Mouse (Mus musculus) heart, postnatal 0 days (tissue): ENCODE measurements around the gene Tmod2. TPM values are rescaled to one million over a fixed set of nuclear protein-coding genes. Genes with fewer than 3 reads are reported as not detected.
A peak's percentile ranks its signal among the peaks of the same experiment; 100 is the strongest.

Experiments
- ATAC-seq: fragments of 200-750 bp; cut with Nextera tagmentation; 2 replicates; pipeline ENCODE4 v1.8.0; 2017; ENCODE audit warnings: low read depth, moderate number of reproducible peaks, moderate library complexity; ENCODE audit not compliant: insufficient read depth
- DNase-seq: peaks from one replicate; pipeline ENCODE4 v3.0.0-alpha.2; 2016; ENCODE audit warnings: low spot score
- H3K27ac ChIP-seq: fragments of 300-500 bp; sonication (generic); 2 replicates; pipeline ENCODE4 v1.5.1; 2014; ENCODE audit warnings: low read depth, mild to moderate bottlenecking
- H3K27me3 ChIP-seq: fragments of 300-500 bp; sonication (generic); 2 replicates; pipeline ENCODE4 v1.6.1; 2014; ENCODE audit warnings: low read length, mixed read lengths; ENCODE audit not compliant: control insufficient read depth, insufficient read depth
- H3K36me3 ChIP-seq: fragments of 300-500 bp; sonication (generic); replicated peaks from 2 replicates; pipeline ENCODE4 v1.6.1; 2014; ENCODE audit warnings: low read length, mixed read lengths; ENCODE audit not compliant: control insufficient read depth, insufficient read depth
- H3K4me1 ChIP-seq: fragments of 300-500 bp; sonication (generic); 2 replicates; pipeline ENCODE4 v1.6.1; 2014; ENCODE audit warnings: antibody characterized with exemption; ENCODE audit not compliant: control insufficient read depth, insufficient read depth
- H3K4me2 ChIP-seq: fragments of 300-500 bp; sonication (generic); 2 replicates; pipeline ENCODE4 v1.6.1; 2014; ENCODE audit warnings: low read depth, mild to moderate bottlenecking, low read length, moderate library complexity
- H3K4me3 ChIP-seq: fragments of 300-500 bp; sonication (generic); 2 replicates; pipeline ENCODE4 v1.5.1; 2014; ENCODE audit warnings: low read depth, low read length
- H3K9ac ChIP-seq: fragments of 300-500 bp; sonication (generic); replicated peaks from 2 replicates; pipeline ENCODE4 v1.6.1; 2014; ENCODE audit warnings: low read depth, low read length, mixed read lengths
- H3K9me3 ChIP-seq: fragments of 300-500 bp; sonication (generic); replicated peaks from 2 replicates; pipeline ENCODE4 v1.6.1; 2016; ENCODE audit warnings: low read length; ENCODE audit not compliant: control insufficient read depth
- CTCF ChIP-seq: IDR thresholded peaks from 2 replicates; pipeline ENCODE4 v1.5.1; 2016; ENCODE audit warnings: antibody characterized with exemption, control low read depth, low read depth
- EP300 ChIP-seq: IDR thresholded peaks from 2 replicates; pipeline ENCODE4 v1.6.1; 2016; ENCODE audit warnings: antibody characterized with exemption, low read depth
- WGBS: fragments of 180-500 bp; shearing (Covaris S2); extraction: QIAGEN DNeasy Blood & Tissue Kit; methylation state at CpG from one replicate; pipeline ENCODE4 v1.1.7; 2014; 5-methylcytosine and 5-hydroxymethylcytosine counted together
- polyA plus RNA-seq: library from polyadenylated mRNA; unstranded; fragments of >200 nt; fragmentation: Nextera tagmentation; extraction: Ambion mirVana; gene quantifications from 2 replicates; pipeline ENCODE4 v1.2.1, GENCODE M21; 2015
- total RNA-seq: library from RNA; depleted of rRNA; stranded (reverse); fragments of >200 nt; gene quantifications from 2 replicates; pipeline ENCODE4 v1.2.3, GENCODE M21; 2014; ENCODE audit warnings: low replicate concordance

The Tmod2 gene
- total and polyA plus RNA-seq, 2 experiments from 2014 or later, result 3.5 to 4.3 TPM

DNA sequence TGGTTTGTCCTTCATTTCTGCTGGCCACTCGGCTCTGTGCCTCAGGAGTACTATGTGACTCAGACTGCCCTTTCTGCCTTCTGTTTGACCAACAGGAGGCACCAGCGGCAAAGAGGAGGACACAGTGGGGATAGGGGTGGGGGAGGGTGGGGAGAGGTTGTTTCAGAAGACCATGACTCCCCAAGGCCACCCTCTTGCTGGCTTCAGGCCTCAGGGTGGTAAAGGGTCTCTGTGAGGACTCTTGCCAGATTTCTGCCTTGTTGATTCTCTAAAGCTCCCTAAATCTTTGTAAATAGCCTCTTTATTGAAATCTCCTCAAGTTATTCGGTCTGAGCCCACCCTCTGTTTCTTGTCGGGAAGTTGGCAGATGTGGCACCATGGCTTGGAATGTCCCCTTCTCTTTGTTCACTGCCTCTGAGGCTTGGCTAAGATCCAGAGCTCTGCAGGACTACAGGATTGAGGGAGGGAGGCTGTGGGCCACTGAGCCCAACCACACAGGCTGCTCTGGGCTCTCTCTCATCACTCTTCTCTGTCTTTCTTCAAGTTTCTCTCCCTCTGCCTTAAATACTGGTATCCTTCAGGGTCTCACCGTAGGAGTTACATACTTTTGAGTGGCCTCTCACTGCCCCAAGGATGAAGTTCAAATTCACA, 11.8 kb downstream of the Tmod2 start:
- no peak for TF ChIP-seq CTCF
- no peak for TF ChIP-seq EP300
- peak; percentile 73; the same call in 1 of the 2 replicates for ATAC-seq
- no peak overlapping the region for H3K4me3 ChIP-seq

DNA sequence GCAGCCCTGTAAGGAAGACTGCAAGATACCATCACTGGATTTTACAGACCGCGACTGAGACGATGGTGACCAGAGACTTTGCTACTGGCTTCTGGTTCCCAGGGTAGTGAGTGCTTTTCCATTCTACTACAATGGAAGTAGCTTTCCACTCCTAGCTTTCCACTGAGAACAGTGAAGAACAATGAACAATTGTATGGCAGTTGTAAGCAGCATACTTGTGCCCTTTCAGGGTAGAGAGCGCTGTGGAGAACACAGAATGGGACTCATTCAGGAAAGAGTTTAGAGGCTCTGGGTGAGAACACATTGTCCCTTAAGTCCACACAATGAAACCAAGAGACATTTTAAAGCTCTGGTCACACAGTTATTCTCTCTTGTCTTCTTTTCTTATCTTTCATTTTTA, 13.5 kb downstream of the Tmod2 start:
- WGBS, result 71% methylated on average over 4 of the region's 4 CpGs
- H3K27me3 ChIP-seq, result no peaks in the 10 kb centered on the region
- TF ChIP-seq EP300 (no peak), CTCF (no peak)
- H3K9ac ChIP-seq, result no peak overlapping the region
- no peak overlapping the region for H3K4me2 ChIP-seq
- H3K9me3 ChIP-seq, result no peaks in the 10 kb centered on the region
- H3K27ac ChIP-seq, result no peak overlapping the region
- no peak overlapping the region for H3K4me3 ChIP-seq
- DNase-seq, result no peak
- H3K4me1 ChIP-seq, result 0 out of 2 replicates have a peak, but pooled peaks cover 13% of the 10 kb centered on the region
- ATAC-seq, result no peak
- no peaks in the 10 kb centered on the region for H3K36me3 ChIP-seq

More for the DNA sequence above, 11.8 kb downstream of the Tmod2 start:
- H3K27ac ChIP-seq, result no peak overlapping the region
- 35% methylated on average over 5 of the region's 5 CpGs for WGBS
- H3K9me3 ChIP-seq, result no peaks in the 10 kb centered on the region
- 0 out of 2 replicates have a peak, but pooled peaks cover 13% of the 10 kb centered on the region for H3K4me1 ChIP-seq
- H3K36me3 ChIP-seq, result no peaks in the 10 kb centered on the region
- H3K27me3 ChIP-seq, result no peaks in the 10 kb centered on the region
- H3K9ac ChIP-seq, result no peak overlapping the region
- H3K4me2 ChIP-seq, result no peak overlapping the region
- peak; percentile 59 for DNase-seq

DNA sequence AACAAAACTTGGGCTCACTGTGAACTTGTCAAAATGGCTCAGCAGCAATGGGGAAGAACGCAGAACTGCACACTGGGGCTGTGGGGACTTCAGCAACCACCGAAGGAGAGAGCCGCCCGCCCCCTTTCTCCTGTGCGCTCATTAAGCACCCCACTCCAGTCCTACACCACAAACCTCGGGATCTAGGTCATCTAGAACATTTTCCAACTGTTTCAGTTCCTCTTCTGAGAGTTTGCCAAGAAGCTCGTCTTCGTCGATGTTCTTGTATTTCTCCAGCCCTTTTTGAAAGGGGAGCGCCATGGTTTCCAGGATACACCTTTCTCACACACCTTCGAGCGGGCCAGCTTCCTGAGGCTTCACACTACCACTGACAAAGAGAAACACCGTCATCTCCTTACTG, 14.1 kb downstream of the Tmod2 start:
- no peaks in the 10 kb centered on the region for H3K27me3 ChIP-seq
- H3K9ac ChIP-seq, result no peak overlapping the region
- H3K4me3 ChIP-seq, result no peak overlapping the region
- no peak for TF ChIP-seq CTCF
- TF ChIP-seq EP300, result no peak
- no peak overlapping the region for H3K4me2 ChIP-seq
- H3K27ac ChIP-seq, result no peak overlapping the region
- no peaks in the 10 kb centered on the region for H3K9me3 ChIP-seq
- WGBS, result 83% methylated on average over 13 of the region's 13 CpGs
- ATAC-seq, result no peak
- 0 out of 2 replicates have a peak, but pooled peaks cover 13% of the 10 kb centered on the region for H3K4me1 ChIP-seq
- H3K36me3 ChIP-seq, result no peaks in the 10 kb centered on the region
- no peak for DNase-seq

DNA sequence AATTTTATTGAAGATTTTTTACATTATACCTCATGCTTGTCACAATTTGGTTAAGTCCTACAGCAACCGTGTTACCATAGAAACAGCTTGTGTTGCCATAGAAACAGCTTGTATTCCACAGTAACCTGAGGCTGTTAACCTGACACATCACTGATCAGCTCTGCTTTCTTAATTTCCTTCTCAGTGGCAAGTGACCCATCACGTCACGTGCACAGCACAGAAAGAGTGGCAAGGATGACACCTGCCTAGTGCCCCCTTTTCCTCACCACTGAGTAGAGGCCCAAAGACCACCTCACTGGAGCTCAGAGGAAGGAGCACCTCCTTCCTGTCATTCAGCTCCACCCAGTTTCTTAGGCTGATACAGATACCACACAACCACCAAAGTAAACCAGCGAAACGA, 17.6 kb downstream of the Tmod2 start:
- Histone ChIP-seq H3K4me2 (no peak overlapping the region), H3K9me3 (no peaks in the 10 kb centered on the region), H3K4me3 (no peak overlapping the region), H3K27ac (no peak overlapping the region), H3K9ac (no peak overlapping the region), H3K4me1 (no peaks in the 10 kb centered on the region), H3K36me3 (no peaks in the 10 kb centered on the region), H3K27me3 (no peaks in the 10 kb centered on the region)
- TF ChIP-seq EP300, result no peak
- WGBS, result 74% methylated on average over 5 of the region's 5 CpGs
- no peak for ATAC-seq
- no peak for DNase-seq

DNA sequence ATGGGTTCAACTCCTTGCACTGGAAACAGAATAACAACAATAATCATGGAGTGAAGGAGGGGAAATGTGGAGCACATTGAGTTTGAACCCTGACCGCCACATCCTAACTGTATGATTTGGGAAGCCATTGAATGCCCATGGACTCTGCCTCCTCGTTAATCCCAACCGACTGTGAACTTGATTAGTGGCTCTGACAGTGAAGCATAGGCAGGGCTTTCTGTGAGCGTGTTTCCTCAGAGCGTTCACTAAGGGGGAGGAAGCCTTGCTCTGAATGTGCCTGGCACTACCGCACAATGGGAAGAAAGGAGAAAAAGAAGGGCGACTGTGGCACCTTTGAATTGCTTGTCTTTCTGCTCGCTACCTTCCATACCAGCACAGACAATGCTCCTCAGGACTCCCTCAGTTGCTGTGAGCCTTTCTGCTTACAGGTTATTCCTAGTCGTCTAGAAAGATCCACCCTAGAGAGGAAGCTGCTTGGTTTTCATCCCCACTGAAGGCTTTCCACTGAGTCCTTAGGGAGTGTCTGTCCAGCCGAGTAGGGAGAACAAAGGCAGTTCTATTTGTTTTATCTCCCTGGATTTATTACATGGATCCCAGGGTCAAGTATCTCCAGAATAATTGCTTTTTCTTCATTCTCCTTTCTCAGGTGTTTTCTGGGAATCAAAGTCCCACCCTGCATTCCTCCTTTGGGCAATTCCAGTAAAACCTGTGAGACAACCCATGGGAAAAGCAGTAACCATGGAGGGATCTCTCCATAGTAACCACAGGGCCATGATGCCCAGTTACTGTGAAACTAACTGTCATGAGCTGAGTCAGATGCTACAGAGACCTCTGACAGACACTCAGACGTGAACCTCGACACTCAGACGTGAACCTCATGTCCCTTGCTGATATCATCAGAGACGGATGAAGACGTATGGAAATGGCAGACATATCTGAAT, 21.0 kb downstream of the Tmod2 start:
- 81% methylated on average over 15 of the region's 15 CpGs for WGBS
- TF ChIP-seq EP300 (no peak), CTCF (no peak)
- ATAC-seq, result no peak

More for the DNA sequence above, 21.0 kb downstream of the Tmod2 start:
- Histone ChIP-seq H3K9me3 (no peaks in the 10 kb centered on the region), H3K4me1 (no peaks in the 10 kb centered on the region), H3K9ac (no peak overlapping the region), H3K4me3 (no peak overlapping the region), H3K27me3 (no peaks in the 10 kb centered on the region), H3K27ac (no peak overlapping the region), H3K4me2 (no peak overlapping the region), H3K36me3 (no peaks in the 10 kb centered on the region)
- no peak for DNase-seq
